Mouse (Mus musculus) liver, embryonic 14.5 days (tissue): ENCODE results near the gene Eef1akmt1. TPM values are rescaled to one million over a fixed set of nuclear protein-coding genes. Genes with fewer than 3 reads are reported as not detected.
A peak's percentile ranks its signal among the peaks of the same experiment; 100 is the strongest.

ENCODE experiments used
- ATAC-seq: fragments of 200-750 bp; cut with Nextera tagmentation; 2 replicates; pipeline ENCODE4 v1.8.0; 2017; ENCODE audit warnings: moderate number of reproducible peaks, mild to moderate bottlenecking, moderate library complexity; ENCODE audit not compliant: insufficient read depth
- DNase-seq, 3 experiments: peaks; one replicate each; pipeline ENCODE4 v3.0.0-alpha.2; 2012 to 2013; ENCODE audit warnings: low read depth in 3 of 3, low spot score in 3 of 3
- H3K27ac ChIP-seq: fragments of 300-500 bp; sonication (generic); 2 replicates; pipeline ENCODE4 v1.5.1; 2014; ENCODE audit warnings: moderate library complexity, mild to moderate bottlenecking, control low read depth, inconsistent platforms
- H3K27me3 ChIP-seq: fragments of 300-500 bp; sonication (generic); 2 replicates; pipeline ENCODE4 v1.6.1; 2014; ENCODE audit warnings: mild to moderate bottlenecking, low read length, moderate library complexity; ENCODE audit not compliant: control insufficient read depth, insufficient read depth
- H3K36me3 ChIP-seq: fragments of 300-500 bp; sonication (generic); replicated peaks from 2 replicates; pipeline ENCODE4 v1.6.1; 2014; ENCODE audit warnings: low read depth; ENCODE audit not compliant: control insufficient read depth, insufficient read depth
- H3K4me1 ChIP-seq, 2 experiments: fragments of 200-500 bp in 1 of 2; fragments of 300-500 bp in 1 of 2; sonication (generic) in 1 of 2; replicated peaks; 2 replicates each; pipeline ENCODE4 v1.6.1; 2012 to 2014; ENCODE audit warnings: antibody characterized with exemption in 1 of 2, inconsistent platforms in 1 of 2, low read length in 1 of 2; ENCODE audit not compliant: control insufficient read depth in 2 of 2, insufficient read depth in 2 of 2
- H3K4me2 ChIP-seq: fragments of 300-500 bp; sonication (generic); 2 replicates; pipeline ENCODE4 v1.6.1; 2014; ENCODE audit warnings: low read depth, mild to moderate bottlenecking, control low read depth, moderate library complexity
- H3K4me3 ChIP-seq, 2 experiments: fragments of 200-500 bp in 1 of 2; fragments of 300-500 bp in 1 of 2; sonication (generic) in 1 of 2; 2 replicates each; pipeline ENCODE4 v1.5.1; 2012 to 2014; ENCODE audit warnings: low read depth in 2 of 2, low read length in 2 of 2, mild to moderate bottlenecking in 2 of 2, control low read depth in 1 of 2, inconsistent platforms in 1 of 2, moderate library complexity in 1 of 2; ENCODE audit not compliant: insufficient read depth in 1 of 2
- H3K9ac ChIP-seq: fragments of 300-500 bp; sonication (generic); replicated peaks from 2 replicates; pipeline ENCODE4 v1.6.1; 2014; ENCODE audit warnings: mild to moderate bottlenecking, control low read depth, moderate library complexity
- H3K9me3 ChIP-seq: fragments of 300-500 bp; sonication (generic); 2 replicates; pipeline ENCODE4 v1.6.1; 2016; ENCODE audit warnings: low read length, mixed read lengths; ENCODE audit not compliant: control insufficient read depth
- CTCF ChIP-seq: IDR thresholded peaks from 2 replicates; pipeline ENCODE4 v1.5.1; 2016; ENCODE audit warnings: antibody characterized with exemption, low read depth, control low read depth
- EP300 ChIP-seq: IDR thresholded peaks from 2 replicates; pipeline ENCODE4 v1.6.1; 2016; ENCODE audit warnings: antibody characterized with exemption, low read depth
- WGBS: fragments of 180-500 bp; shearing (Covaris S2); extraction: QIAGEN DNeasy Blood & Tissue Kit; methylation state at CpG from one replicate; pipeline ENCODE4 v1.1.7; 2014; ENCODE audit not compliant: insufficient replicate concordance; 5-methylcytosine and 5-hydroxymethylcytosine counted together
- polyA plus RNA-seq, 2 experiments: library from polyadenylated mRNA; depleted of rRNA in 1 of 2; stranded (reverse) in 1 of 2; unstranded in 1 of 2; fragments of >200 nt; fragmentation: Nextera tagmentation in 1 of 2; extraction: Ambion mirVana in 1 of 2; gene quantifications; 2 replicates each; pipeline versions ENCODE4 v1.2.1 to v1.2.3; 2012 to 2014

Eef1akmt1 gene
- polyA plus RNA-seq, 2 experiments = 14.0 to 41.8 TPM

DNA sequence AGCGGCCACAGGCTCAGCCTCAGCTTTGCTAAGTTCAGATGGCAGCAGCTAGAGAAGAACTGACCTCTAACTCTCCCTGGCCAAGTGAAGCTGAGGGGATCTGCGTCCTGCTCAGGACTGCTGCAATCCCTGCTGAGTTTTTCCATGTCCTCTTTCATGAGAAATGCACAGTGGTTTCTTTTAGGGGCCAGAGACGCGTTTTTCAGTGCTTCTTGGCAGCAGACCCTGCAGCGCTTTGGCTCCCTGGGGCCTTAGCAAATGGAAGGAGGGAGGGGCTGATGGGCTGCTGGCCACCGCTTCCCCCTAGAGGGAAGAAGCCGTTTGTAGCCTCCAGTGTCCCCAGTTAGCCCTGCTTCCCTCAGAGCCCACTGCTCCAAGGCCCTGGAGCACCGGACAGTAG is 36.5 kb downstream of the Eef1akmt1 start:
- Histone ChIP-seq H3K4me2 (no peak overlapping the region), H3K4me1 (peaks cover 0 to 8% of the 10 kb centered on the region in 2 experiments; a peak in 2 of 4 replicates), H3K36me3 (no peaks in the 10 kb centered on the region), H3K9me3 (no peaks in the 10 kb centered on the region), H3K27ac (no peak overlapping the region), H3K9ac (no peak overlapping the region), H3K4me3 (no peak overlapping the region), H3K27me3 (no peaks in the 10 kb centered on the region; the same call in 1 of the 2 replicates)
- no peak for ATAC-seq
- no peak for TF ChIP-seq EP300
- no peak for DNase-seq
- WGBS = 39% methylated on average over 8 of the region's 8 CpGs

DNA sequence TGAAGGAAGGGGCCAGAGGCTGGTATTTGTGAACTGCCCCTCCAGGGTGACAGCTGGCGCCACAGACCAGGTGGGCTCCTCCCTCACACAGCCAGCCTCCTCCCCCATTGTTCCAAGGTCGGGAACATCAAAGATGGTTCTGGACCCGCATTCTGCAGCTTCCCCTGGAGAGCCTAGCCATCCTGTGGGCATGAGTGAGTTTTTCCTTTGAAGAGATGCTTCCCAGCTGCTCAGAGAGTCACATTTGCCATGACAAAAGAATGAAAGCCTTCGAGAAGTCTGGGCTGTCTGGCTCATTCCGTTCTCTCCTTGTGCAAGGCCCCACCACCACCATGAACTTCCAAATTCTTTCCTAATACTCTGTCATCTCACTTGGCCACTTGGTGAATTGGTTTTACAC is 37.1 kb downstream of the Eef1akmt1 start:
- H3K4me2 ChIP-seq = no peak overlapping the region
- H3K4me3 ChIP-seq = no peak overlapping the region
- no peaks in the 10 kb centered on the region for H3K36me3 ChIP-seq
- no peak overlapping the region for H3K27ac ChIP-seq
- H3K4me1 ChIP-seq = peaks cover 0 to 13% of the 10 kb centered on the region in 2 experiments; a peak in 3 of 4 replicates
- H3K27me3 ChIP-seq = no peaks in the 10 kb centered on the region; the same call in 1 of the 2 replicates
- DNase-seq (no peak), ATAC-seq (no peak)
- H3K9me3 ChIP-seq = no peaks in the 10 kb centered on the region
- TF ChIP-seq EP300 (no peak), CTCF (no peak)
- 40% methylated on average over 5 of the region's 5 CpGs for whole genome bisulfite sequencing
- H3K9ac ChIP-seq = no peak overlapping the region

DNA sequence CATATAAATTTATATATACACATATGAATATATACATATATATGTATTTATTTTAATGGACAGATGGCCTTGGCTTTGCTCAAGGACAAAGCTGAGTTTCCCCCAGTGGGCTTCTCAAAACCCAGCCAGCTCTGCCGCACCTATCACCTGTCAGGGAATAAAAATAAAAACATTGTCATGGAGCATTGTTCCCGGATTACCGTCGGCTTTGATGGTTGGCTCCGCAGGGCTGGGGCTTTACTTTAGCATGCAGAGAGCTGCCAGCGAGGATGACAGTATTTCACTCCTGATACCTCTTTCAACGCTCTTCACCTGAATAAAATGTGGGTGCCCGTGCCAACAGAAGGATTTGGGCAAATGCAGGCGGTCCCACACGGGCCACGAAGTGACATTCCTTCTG is 37.6 kb downstream of the Eef1akmt1 start:
- H3K36me3 ChIP-seq = no peaks in the 10 kb centered on the region
- ATAC-seq = no peak
- no peaks in the 10 kb centered on the region for H3K9me3 ChIP-seq
- H3K27me3 ChIP-seq = no peaks in the 10 kb centered on the region; the same call in 1 of the 2 replicates
- no peak overlapping the region for H3K9ac ChIP-seq
- H3K4me3 ChIP-seq = no peak overlapping the region
- no peak overlapping the region for H3K4me2 ChIP-seq
- no peak for DNase-seq
- WGBS = 50% methylated on average over 11 of the region's 11 CpGs
- no peak for TF ChIP-seq EP300
- TF ChIP-seq CTCF = no peak
- H3K27ac ChIP-seq = no peak overlapping the region
- H3K4me1 ChIP-seq = peaks cover 0 to 13% of the 10 kb centered on the region in 2 experiments; a peak in 3 of 4 replicates

- H3K27ac ChIP-seq = no peak overlapping the region
- H3K9ac ChIP-seq = no peak overlapping the region
- H3K9me3 ChIP-seq = no peaks in the 10 kb centered on the region
- no peak overlapping the region for H3K4me3 ChIP-seq
- H3K36me3 ChIP-seq = no peaks in the 10 kb centered on the region
- WGBS = 34% methylated on average over 3 of the region's 3 CpGs
- TF ChIP-seq CTCF = peak; percentile 89
- TF ChIP-seq EP300 = no peak
- no peak overlapping the region for H3K4me2 ChIP-seq
- ATAC-seq (no peak), DNase-seq (no peak)
- peaks cover 0 to 10% of the 10 kb centered on the region in 2 experiments; a peak in 3 of 4 replicates for H3K4me1 ChIP-seq
- no peaks in the 10 kb centered on the region; the same call in 1 of the 2 replicates for H3K27me3 ChIP-seq
These were observed 38.2 kb downstream of the Eef1akmt1 start for GRCm38 (mm10) chr14:57533214-57533613.

GRCm38 (mm10) chr14:57532577-57532976 is 38.8 kb downstream of the Eef1akmt1 start:
- Histone ChIP-seq H3K36me3 (no peaks in the 10 kb centered on the region), H3K9ac (no peak overlapping the region), H3K4me1 (peaks cover 0 to 5% of the 10 kb centered on the region in 2 experiments; a peak in 1 of 4 replicates), H3K27me3 (no peaks in the 10 kb centered on the region; the same call in 1 of the 2 replicates), H3K27ac (no peak overlapping the region), H3K4me3 (no peak overlapping the region), H3K4me2 (no peak overlapping the region), H3K9me3 (no peaks in the 10 kb centered on the region)
- DNase-seq = no peak
- ATAC-seq = no peak
- TF ChIP-seq CTCF = no peak
- no peak for TF ChIP-seq EP300
- 65% methylated on average over 3 of the region's 3 CpGs for WGBS
